ENCODE assay signal across 8 mouse cellular contexts in the genomic region with DNA sequence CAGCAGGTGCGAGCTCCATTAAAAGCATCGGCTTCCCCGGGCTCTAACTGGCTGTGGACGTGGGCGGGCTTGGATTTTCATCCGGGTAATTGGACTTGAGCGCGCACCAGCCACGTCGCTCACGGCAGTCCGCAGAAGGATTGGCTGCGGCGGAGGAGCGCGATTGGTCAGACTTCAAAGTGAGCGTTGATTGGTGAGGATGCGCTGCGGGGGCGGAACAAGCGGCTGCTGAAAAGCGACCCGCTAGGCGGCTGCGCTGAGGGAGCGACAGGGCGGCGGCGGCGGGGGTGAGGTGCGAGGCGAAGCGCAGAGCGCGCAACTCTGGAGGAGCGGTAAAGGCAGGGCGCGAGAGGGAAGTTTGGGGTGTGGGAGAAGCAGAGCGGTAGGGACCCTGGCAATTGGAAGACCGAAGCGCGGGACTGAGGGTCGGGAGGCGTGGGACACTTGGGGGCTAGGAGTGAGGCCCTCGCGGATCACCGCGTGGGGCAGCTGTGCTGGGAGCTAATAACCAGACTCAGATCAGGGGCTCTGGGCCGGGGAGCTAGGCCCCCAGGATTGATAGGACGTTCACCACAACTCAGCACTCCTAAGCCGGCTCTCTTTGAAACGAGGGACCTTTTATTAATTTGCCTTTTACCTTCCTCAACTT. TPM values are rescaled to one million over a fixed set of nuclear protein-coding genes. Genes with fewer than 3 reads are reported as not detected.
DNase-seq lines count a peak whose midpoint lies in the region; ATAC-seq lines count a peak whose summit lies in the region.

Gene Tdrkh, plus strand, starts transcription at position 243 of the 649 bp plus-strand sequence.

- no peaks in the 10 kb centered on the region for H3K9me3 ChIP-seq in embryonic facial prominence, embryonic 11.5 days (replicated peaks; ENCODE audit: control insufficient read depth, low read length)
- no peaks in the 10 kb centered on the region for H3K9me3 ChIP-seq in intestine, embryonic 16.5 days (ENCODE audit: control insufficient read depth, low read length)

- no peaks in the 10 kb centered on the region for H3K4me1 ChIP-seq in embryonic facial prominence, embryonic 11.5 days (ENCODE audit: control insufficient read depth, insufficient read depth, low read length)
- peaks cover 5% of the 10 kb centered on the region; the same call in 1 of the 2 replicates for H3K4me1 ChIP-seq in intestine, embryonic 16.5 days (ENCODE audit: control insufficient read depth, insufficient read depth, low read length)

- peak within 1 kb of the TSS; percentile 87 for H3K4me2 ChIP-seq in embryonic facial prominence, embryonic 11.5 days (ENCODE audit: low read depth, low read length)
- H3K4me2 ChIP-seq in intestine, embryonic 16.5 days (ENCODE audit: low read depth, low read length), result peak within 1 kb of the TSS; percentile 86

- peak within 1 kb of the TSS; percentile 52 for H3K9ac ChIP-seq in embryonic facial prominence, embryonic 11.5 days (replicated peaks; ENCODE audit: low read length)
- H3K9ac ChIP-seq in intestine, embryonic 16.5 days (ENCODE audit: low read depth, low read length), result peak within 1 kb of the TSS; percentile 62

- WGBS in embryonic facial prominence, embryonic 11.5 days, result 12% methylated on average over 51 of the region's 52 CpGs
- 8% methylated on average over 52 of the region's 52 CpGs for WGBS in intestine, embryonic 16.5 days

- DNase-seq in adrenal gland, postnatal 25 days, result peak; percentile 94
- peak; percentile 98 for DNase-seq in embryonic facial prominence, embryonic 11.5 days (ENCODE audit: low spot score)
- DNase-seq in gonadal fat pad, adult 2 months (ENCODE audit: low read depth), result peak; percentile 63
- DNase-seq in left cerebral cortex, postnatal 25 days (ENCODE audit: low spot score in 2 of 2), result peak; percentile 99
- peak; percentile 97 for DNase-seq in mesoderm, embryonic 11.5 days (ENCODE audit: low read depth, low spot score)
- peak; percentile 98 for DNase-seq in right cerebral cortex, postnatal 25 days
- DNase-seq in urinary bladder, postnatal 36 days (ENCODE audit: low spot score in 2 of 2), result peak; percentile 83 to 93

- intact Hi-C loops in left cerebral cortex, postnatal 25 days (cut with DNase I), result loop anchor here (2.0 kb wide), 1 partner anchor 46 kb away; no protein-coding TSS in a partner anchor

- H3K36me3 ChIP-seq in embryonic facial prominence, embryonic 11.5 days (replicated peaks; ENCODE audit: control insufficient read depth, insufficient read depth, low read depth, low read length), result no peaks in the 10 kb centered on the region
- no peaks in the 10 kb centered on the region for H3K36me3 ChIP-seq in intestine, embryonic 16.5 days (ENCODE audit: control insufficient read depth, insufficient read depth, low read length)

- H3K27ac ChIP-seq in embryonic facial prominence, embryonic 11.5 days (replicated peaks; ENCODE audit: low read depth, low read length), result no peak within 1 kb of the TSS
- no peak within 1 kb of the TSS for H3K27ac ChIP-seq in intestine, embryonic 16.5 days (ENCODE audit: low read length)

- ATAC-seq in embryonic facial prominence, embryonic 11.5 days (replicated peaks; ENCODE audit: insufficient number of reproducible peaks, low FRiP score, low TSS enrichment, low read depth), result peak; percentile 100
- peak; percentile 99 for ATAC-seq in intestine, embryonic 16.5 days

- peak within 1 kb of the TSS; percentile 43 for H3K4me3 ChIP-seq in embryonic facial prominence, embryonic 11.5 days (ENCODE audit: low read depth, low read length)
- peak within 1 kb of the TSS; percentile 60 for H3K4me3 ChIP-seq in intestine, embryonic 16.5 days (ENCODE audit: low read length)

- no peaks in the 10 kb centered on the region for H3K27me3 ChIP-seq in embryonic facial prominence, embryonic 11.5 days (ENCODE audit: control insufficient read depth, insufficient read depth, low read length)
- no peaks in the 10 kb centered on the region for H3K27me3 ChIP-seq in intestine, embryonic 16.5 days (replicated peaks; ENCODE audit: control insufficient read depth, insufficient read depth, low read length)

RNA-seq across cellular contexts. Expression of gene Tdrkh, which starts in this region (rescaled TPM):
- 8.2 and 10.6 TPM in 2 replicates for total RNA-seq in adrenal gland, postnatal 25 days (2021)
- polyA plus RNA-seq in embryonic facial prominence, embryonic 11.5 days (2014; fragmentation: Nextera tagmentation; extraction: Ambion mirVana), result 16.1 and 19.8 TPM in 2 replicates
- polyA plus RNA-seq in gonadal fat pad, adult 2 months (2012; rRNA removed), result 1.3 and 2.0 TPM in 2 replicates
- 9.0 and 10.3 TPM in 2 replicates for polyA plus RNA-seq in intestine, embryonic 16.5 days (2015; fragmentation: Nextera tagmentation; extraction: Ambion mirVana)
- 10 to 100 TPM; 35.1 to 37.9 TPM for total RNA-seq in left cerebral cortex, postnatal 25 days (2021)
